Mouse (Mus musculus) thymus, adult 2 months (tissue): ENCODE measurements at regions not wholly inside any gene's neighbourhood (a gene's known extent, or its start where the extent isn't known, plus 50 kb on each side); places are given as distances from the start of the nearest gene placed in this dataset.

Experiments
- CTCF ChIP-seq: fragments of 200-500 bp; IDR thresholded peaks from 2 replicates; pipeline ENCODE4 v1.5.1; 2012; ENCODE audit warnings: mild to moderate bottlenecking, control low read depth, low read length, moderate library complexity, borderline replicate concordance; ENCODE audit not compliant: control insufficient read depth, poor library complexity, insufficient read depth; ENCODE audit errors: extremely low read depth
- POLR2A ChIP-seq: fragments of 200-500 bp; IDR thresholded peaks from 2 replicates; pipeline ENCODE4 v1.6.1; 2012; ENCODE audit warnings: mild to moderate bottlenecking, low read length, control low read depth, moderate library complexity; ENCODE audit not compliant: control insufficient read depth, poor library complexity, insufficient read depth; ENCODE audit errors: extremely low read depth

GRCm38 (mm10) chrX:50591477-50591876, 163.2 kb upstream of the Olfr1324 start:
- TF ChIP-seq CTCF (no peak), POLR2A (no peak)
